Mouse (Mus musculus): ENCODE results near the gene Lpar5.

Lpar5 gene

DNA sequence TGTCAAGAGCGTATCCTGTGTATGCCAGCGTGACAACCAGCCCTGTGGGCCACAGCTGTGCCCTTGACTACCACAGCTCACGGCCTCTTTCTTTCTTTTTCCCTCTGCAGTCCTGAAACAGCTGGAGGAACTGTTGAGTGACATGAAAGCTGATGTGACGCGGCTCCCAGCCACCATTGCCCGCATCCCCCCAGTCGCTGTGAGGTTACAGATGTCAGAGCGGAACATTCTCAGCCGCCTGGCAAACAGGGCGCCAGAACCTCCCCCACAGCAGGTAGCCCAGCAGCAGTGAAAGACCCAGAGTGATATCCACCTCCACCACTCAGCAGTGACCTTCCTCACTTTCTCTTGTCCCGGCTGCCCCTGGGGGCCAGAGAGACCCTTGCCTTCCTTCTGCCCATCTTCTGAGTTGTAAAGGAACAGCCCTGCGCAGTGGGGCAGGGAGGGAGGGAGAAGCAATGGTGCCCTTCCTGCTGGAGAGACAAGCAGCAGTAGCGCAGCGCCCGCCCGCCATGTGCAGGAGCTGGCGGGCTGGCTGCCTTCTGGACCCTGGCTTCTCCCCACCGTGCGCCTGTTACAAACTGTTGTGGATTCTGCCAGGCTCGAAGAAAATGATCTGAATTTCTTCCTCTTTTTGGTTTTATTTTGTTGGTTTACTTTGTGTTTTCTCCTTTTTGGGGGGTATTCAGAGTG lies 62.1 kb downstream of the Lpar5 start:
- no peak for DNase-seq (ENCODE audit: low spot score)

DNA sequence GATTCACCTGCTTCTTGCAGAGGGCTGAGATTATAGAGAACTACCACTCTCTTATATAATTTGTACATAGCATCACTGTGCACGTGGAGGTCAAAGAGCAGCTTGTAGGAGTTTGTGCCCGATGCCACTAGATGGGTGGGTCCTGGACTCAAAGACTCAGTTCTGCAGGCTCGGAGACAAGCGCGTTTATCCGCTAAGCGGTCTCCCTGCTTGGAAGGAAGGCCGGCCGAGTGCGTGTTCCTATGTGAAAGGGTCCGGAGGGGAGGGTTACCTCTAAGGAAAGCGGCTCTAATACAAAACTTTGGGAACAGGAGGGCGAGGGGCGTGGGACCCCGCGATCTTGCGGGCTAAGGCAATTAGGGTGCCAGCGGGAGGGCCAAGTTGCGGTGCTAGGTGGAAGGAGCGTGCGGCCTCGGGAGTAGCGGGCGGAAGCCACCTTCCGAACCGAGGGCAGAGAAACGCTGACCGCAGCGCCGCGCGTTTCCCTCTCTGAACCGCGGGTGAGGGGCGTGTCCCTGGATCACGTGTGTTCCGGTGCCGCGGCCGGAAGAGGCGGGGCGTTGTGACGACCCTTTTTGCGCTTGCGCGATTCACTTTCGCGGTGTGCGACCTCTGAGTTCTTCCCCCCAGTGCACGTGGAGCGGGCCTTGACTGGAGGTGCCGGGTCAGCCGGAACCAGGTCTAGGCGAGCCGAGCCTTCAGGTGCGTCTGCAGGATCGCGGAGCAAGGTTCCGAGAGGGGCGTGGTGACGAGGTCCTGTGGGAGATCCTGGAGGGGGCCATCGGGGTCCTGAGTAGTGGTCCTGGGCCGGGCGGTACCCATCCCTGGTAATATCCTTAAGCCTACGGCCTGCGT lies 63.8 kb downstream of the Lpar5 start, which contains the start of gene Nop2:
Gene Nop2, plus strand, starts transcription at position 608 of the 855 bp plus-strand sequence.
- peak; percentile 99 for DNase-seq (ENCODE audit: low spot score)
